Mouse (Mus musculus): Measurements from ENCODE around the gene Smc6.

The Smc6 gene

DNA sequence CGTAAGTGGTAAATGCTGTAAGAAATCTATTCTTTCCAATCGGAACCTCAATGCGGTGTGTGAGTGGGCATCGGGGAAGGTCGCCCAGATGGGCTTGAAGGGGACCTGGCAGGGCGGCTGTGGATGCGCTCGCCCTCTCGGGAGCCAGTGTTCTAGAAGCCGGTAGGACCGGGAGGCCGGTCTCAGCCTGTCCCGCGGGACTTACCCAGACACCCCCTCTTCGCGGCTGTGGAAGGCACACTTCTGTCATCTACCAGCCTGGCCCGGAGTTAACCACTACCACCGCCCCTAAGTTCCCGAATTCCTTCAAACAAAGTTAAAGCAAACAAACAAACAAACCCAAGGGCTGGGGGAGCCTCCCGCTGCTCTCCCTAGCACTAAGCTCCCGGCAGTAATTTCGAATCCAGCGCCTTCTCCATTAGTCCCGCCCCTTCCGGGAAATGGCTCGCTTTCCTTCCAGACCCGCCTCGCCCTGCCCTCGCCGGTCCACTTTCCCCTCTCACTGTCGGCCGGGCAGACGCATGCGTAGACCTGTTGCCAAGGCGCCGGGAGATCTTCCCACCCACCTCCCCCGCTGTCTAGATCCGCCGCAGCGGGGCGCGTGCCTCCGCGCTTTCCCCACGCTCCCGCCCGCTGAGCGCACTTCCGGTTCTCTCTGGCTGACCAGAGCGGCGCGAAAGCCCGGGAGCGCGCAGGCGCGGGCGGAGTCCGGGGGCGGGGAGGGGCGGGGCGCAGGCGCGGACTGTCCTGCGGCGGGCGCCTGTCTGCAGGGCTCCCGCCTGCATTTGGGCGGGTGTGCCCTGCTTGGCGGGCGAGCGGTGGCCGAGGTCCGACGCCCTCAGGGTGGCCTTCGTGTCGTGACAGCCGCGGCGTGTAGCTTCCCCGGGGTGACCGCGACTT, at the start of gene Smc6, which contains the start of gene Gen1:
Smc6 (plus strand) TSS at position 505 of the 900 bp plus-strand sequence.
Gen1 (minus strand) TSS at position 420 of the 900 bp plus-strand sequence.
- ATAC-seq (ENCODE audit: low TSS enrichment), result peak; percentile 95

DNA sequence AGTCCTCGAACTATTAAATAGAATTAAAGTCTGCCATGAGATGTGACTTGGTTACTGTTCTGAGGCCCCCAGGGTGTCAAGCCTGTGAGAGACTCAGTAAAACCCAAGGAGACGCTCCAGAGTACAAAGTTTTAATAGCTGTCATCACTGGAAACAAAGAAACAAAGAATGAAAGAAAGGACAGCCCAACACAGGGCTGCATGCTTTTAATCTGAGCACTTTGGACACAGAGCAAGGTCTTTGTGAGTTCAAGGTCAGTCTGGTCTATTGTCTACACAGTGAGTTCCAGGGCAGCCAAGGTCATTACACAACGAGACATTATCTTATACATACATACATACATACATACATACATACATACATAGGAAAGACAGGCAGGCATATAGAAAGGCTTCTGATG, 49.2 kb upstream of the Smc6 start:
- ATAC-seq (ENCODE audit: low TSS enrichment), result no peak

DNA sequence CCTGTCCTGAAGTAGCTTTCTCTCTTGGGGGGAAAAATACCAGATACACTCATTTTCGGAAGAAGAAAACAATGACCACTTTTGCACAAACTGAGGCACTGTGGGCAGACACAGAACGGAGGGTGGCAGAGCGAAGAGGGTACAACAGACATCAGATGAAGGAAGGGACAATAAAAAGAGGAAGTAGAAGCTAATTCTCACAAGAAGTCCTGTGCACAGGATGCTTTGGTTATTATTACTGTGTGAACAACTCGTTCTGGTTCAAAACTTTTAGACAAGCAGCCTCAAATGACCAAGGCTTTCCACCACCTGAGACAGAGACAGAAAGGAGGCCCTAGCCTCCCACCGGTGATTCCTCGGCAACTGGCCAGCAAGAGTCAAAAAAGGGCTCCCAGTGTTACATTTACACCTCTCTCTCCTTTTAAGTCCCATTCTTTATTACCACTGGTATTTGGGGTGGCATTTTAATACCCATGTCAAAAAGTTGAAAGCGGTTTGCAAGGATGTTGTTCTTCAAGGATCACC, 47.9 kb upstream of the Smc6 start:
- ATAC-seq (ENCODE audit: low TSS enrichment), result no peak

DNA sequence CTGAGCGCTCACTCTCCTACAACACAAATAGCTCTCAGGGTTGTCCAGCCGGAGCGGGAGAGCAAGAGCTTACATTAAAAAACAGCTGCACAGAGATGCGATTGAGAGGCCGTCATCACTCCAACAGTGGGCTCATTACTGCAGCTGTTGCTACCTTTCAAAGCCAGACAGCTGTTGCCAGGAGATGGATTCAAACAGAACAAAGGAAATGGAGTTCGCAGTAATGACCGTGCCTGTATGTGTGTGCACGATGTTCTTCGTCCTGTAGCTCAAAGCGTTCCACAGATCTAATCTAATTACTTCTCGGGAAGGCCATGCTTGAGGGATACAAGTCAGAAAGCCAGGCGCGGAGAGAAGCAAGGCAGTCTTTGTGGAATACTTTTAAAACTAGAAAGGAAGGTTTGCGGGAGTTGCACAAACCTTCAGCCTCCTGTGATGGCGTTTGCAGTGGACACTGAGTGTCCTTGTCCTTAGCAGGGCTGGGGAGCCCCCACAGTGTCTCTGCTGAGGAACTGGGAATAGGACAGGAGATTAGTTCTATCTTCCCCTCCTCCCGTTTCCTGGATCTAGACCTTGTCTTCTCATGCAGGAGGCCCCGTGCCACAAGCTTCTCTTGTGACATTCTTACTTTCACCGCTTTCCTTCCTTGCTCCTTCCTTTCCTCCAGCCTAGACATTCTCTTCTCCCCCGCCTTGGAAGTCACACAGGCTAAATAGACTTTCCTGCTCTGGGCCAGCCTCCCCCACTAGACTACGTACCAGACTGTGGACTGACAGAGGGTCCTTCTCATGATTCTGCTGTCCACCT, 44.0 kb upstream of the Smc6 start:
- ATAC-seq (ENCODE audit: low TSS enrichment), result no peak

DNA sequence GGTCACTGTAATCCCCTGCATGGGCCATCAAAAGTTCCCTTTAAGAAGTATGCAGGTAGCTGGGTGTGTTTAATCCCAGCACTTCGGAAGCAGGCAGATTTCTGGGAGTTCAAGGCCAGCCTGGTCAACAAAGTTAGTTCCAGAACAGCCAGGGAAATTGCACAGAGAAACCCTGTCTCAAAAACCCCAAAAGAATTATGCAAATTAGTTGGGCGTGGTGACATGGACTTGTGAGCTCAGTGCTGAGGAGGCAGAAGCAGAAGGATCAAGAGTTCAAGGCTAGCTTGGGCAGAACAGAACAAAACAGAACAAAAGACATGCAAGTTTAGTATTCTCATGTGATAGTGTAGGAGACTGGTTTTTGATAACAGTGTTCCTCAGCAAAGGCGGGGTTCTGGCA, 43.1 kb upstream of the Smc6 start:
- no peak for ATAC-seq (ENCODE audit: low TSS enrichment)

GRCm38 (mm10) chr12:11223090-11223489, 42.6 kb upstream of the Smc6 start:
- ATAC-seq (ENCODE audit: low TSS enrichment), result no peak

GRCm38 (mm10) chr12:11224722-11225121, 41.0 kb upstream of the Smc6 start:
- ATAC-seq (ENCODE audit: low TSS enrichment), result no peak

DNA sequence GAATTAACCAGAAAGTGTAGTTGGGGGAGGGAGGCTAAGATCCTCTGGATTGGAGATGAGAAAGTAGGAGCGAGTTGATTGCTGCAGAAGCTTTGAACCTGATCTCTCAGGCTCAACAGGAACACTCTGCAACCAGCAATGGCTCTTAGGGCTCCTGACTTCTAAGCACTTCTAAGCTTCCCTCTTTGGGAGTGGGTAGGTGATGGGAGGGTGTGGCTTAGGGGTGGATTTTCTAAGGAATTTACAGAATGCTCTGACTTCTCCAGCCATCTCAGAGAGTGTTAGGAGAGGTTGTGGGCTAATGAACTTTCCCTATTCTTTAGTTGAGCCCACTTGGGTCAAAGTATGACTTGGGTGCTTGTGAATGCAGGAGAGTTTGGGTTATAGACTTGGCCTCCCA, 39.6 kb upstream of the Smc6 start:
- no peak for ATAC-seq (ENCODE audit: low TSS enrichment)

DNA sequence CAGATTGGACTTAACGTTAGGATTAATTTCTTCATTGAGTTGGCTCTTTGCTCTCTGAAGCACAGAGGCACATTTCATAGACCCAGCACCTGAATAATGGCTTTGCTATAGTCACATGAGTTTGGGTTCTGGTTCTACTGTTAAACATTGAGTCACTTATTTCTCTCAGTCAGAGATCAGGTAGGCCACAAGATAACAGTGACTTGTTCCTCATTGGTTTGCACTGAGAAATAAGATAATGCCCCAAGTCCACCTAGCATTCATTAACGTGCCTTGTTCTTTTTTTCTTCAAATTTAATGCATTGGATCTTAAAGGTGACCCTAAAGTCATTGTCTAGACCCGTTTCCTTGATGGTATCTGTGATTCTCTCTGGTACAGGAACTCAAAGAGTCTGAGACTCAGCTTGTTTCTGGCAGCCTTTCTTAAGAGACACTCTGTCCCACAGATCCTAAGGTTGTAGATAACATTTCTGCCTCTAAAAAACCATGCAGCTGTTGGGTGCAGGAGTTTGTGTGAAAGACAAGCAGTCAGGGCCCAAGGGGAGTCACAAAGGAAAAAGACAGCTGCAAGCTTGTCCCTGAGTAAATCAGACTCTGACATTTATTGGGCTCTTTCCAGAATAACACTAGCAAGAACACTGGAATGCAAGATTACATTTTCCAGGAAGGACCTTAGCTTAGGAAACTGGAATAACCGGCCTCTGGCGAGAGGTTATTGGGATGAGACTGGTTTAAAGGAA, 39.0 kb upstream of the Smc6 start:
- ATAC-seq (ENCODE audit: low TSS enrichment), result no peak

GRCm38 (mm10) chr12:11230267-11230666, 35.4 kb upstream of the Smc6 start:
- ATAC-seq (ENCODE audit: low TSS enrichment), result no peak

GRCm38 (mm10) chr12:11235996-11236395, 29.7 kb upstream of the Smc6 start:
- ATAC-seq (ENCODE audit: low TSS enrichment), result no peak

DNA sequence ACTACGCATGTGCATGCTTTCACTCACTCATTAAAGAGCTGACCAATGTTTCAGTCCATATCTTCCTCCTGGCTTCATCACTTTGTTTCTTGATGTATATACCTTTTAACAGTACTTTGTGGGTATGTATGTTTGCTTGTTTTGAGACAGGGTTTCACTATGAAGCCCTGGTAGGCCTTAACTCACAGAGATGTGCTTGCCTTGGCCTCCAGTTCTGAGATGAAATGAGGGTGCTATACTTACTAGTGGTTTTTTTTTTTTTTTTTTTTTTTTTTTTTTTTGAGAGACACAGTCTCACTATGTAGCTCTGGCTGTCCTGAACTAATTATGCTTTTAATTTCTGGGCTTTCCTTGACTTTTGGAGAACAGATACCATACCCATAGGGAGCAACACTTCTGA, 18.2 kb upstream of the Smc6 start:
- no peak for ATAC-seq (ENCODE audit: low TSS enrichment)

DNA sequence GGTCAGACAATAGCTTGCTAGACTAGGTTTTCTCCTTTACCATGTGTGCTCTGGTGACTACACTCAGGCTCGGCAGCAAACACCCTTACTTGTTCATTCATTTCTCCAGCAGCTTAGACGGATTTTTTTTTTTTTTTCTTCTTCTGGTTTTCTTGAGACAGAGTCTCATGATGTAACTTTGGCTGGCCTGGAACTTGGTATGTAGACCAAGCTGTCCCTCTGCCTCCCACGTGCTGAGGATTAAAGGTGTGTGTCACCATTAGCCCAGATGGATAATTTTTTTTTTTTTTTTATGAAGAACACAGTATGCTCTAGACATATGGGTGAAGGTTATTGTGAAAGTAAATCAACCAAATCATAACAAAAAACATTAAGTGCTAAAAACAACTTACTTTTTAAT, 15.4 kb upstream of the Smc6 start:
- ATAC-seq (ENCODE audit: low TSS enrichment), result no peak

DNA sequence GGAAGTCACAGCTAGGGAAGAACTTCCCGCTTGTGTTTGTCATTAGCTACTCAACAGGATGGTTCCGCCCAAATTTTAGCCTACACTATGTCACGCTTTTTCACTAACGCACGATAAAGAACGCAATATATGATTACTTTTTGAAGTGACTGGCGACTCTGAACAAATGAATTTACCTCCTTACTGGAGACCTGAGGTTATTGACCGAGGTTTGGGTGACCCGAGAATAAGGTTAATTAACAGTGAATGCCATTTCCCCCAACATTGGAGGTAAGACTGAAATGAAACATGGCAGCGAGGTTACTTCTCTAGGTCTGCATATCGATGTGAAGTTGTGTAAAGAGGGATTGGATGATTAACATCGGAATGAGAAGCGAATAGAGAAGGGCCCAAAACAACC, 791 bp upstream of the Smc6 start:
- no peak for ATAC-seq (ENCODE audit: low TSS enrichment)

- ATAC-seq (ENCODE audit: low TSS enrichment), result peak; percentile 58
These were observed 748 bp downstream of the Smc6 start for GRCm38 (mm10) chr12:11266282-11266985.

GRCm38 (mm10) chr12:11267030-11267429, 1.3 kb downstream of the Smc6 start:
- ATAC-seq (ENCODE audit: low TSS enrichment), result no peak

GRCm38 (mm10) chr12:11272568-11272967, 6.9 kb downstream of the Smc6 start:
- ATAC-seq (ENCODE audit: low TSS enrichment), result no peak

GRCm38 (mm10) chr12:11273185-11273584, 7.5 kb downstream of the Smc6 start:
- ATAC-seq (ENCODE audit: low TSS enrichment), result no peak

DNA sequence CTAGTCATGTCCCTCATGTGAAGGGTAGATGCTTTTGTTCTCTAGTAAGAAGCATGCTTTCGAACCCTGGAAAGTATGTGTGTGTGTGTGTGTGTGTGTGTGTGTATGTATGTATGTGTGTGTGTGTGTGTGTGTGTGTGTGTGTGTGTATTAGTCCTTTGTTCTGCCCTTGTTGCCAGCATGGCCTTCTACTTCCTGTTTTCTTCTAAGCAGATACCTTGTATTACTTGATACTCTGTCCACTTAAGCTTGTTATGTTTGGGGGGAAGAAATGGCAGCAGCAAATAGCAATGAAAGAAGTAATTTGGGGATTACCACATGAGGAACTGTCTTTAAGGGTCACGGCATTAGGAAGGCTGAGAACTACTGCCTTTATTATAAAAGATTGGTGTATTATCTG, 10.9 kb downstream of the Smc6 start:
- ATAC-seq (ENCODE audit: low TSS enrichment), result no peak

DNA sequence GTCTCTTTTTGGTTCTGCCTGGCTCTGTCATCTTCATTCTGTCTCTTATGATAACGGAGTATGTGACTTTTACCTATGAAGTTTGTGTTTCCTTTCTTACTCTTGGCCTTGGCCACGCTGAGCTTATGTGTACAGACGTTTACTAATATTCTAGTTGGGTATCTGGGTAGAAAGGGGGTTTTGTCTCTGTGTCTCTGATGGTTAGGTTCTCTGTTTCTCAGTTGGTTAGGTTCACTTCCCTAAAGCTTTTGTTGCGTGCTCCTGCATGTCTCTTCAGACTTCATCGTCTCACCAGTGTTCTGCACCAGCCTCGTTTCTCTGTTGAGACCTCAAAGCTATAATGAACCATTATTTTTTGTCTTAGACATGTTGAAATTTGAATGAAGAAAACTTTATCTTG, 11.5 kb downstream of the Smc6 start:
- no peak for ATAC-seq (ENCODE audit: low TSS enrichment)

DNA sequence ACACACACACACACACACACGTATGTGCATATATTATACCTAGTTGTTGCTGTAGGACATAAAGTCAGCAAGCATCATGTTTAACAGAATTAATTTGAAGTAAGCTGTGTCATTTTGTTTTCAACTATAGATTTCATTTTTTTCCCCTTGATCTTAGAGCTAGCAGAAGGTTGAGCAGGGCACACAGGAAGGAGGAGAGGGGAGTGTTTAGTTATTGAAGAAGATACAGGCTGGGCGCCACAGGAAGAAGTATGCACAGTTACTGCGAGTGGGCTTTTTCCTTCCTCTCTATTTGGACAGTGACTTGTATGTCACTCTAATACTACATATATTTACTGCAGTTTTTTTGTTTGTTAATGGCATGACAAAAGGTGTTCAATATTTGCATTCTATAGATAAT, 14.2 kb downstream of the Smc6 start:
- ATAC-seq (ENCODE audit: low TSS enrichment), result no peak

Data from frontal cortex, adult (tissue).